Mouse (Mus musculus) hindbrain, postnatal 0 days (tissue): ENCODE measurements around the gene Stmnd1. TPM values are rescaled to one million over a fixed set of nuclear protein-coding genes. Genes with fewer than 3 reads are reported as not detected.

Experiments
- ATAC-seq: fragments of 200-750 bp; cut with Nextera tagmentation; 2 replicates; pipeline ENCODE4 v1.8.0; 2017; ENCODE audit warnings: mild to moderate bottlenecking, moderate TSS enrichment, moderate library complexity
- DNase-seq: peaks from one replicate; pipeline ENCODE4 v3.0.0-alpha.2; 2015; ENCODE audit warnings: low spot score
- H3K27ac ChIP-seq: fragments of 300-500 bp; sonication (generic); 2 replicates; pipeline ENCODE4 v1.5.1; 2014; ENCODE audit warnings: mild to moderate bottlenecking
- H3K27me3 ChIP-seq: fragments of 300-500 bp; sonication (generic); 2 replicates; pipeline ENCODE4 v1.6.1; 2014; ENCODE audit warnings: low read length, mixed read lengths; ENCODE audit not compliant: insufficient read depth
- H3K36me3 ChIP-seq: fragments of 300-500 bp; sonication (generic); 2 replicates; pipeline ENCODE4 v1.6.1; 2014; ENCODE audit warnings: low read length, mixed read lengths; ENCODE audit not compliant: insufficient read depth
- H3K4me1 ChIP-seq: fragments of 300-500 bp; sonication (generic); 2 replicates; pipeline ENCODE4 v1.6.1; 2014; ENCODE audit warnings: antibody characterized with exemption, low read length, mixed read lengths; ENCODE audit not compliant: insufficient read depth
- H3K4me2 ChIP-seq: fragments of 300-500 bp; sonication (generic); 2 replicates; pipeline ENCODE4 v1.6.1; 2014; ENCODE audit warnings: low read depth, mild to moderate bottlenecking, low read length, moderate library complexity, mixed read lengths
- H3K4me3 ChIP-seq: fragments of 300-500 bp; sonication (generic); 2 replicates; pipeline ENCODE4 v1.5.1; 2014; ENCODE audit warnings: low read length
- H3K9ac ChIP-seq: fragments of 300-500 bp; sonication (generic); replicated peaks from 2 replicates; pipeline ENCODE4 v1.6.1; 2014; ENCODE audit warnings: mild to moderate bottlenecking, low read length, moderate library complexity, mixed read lengths
- H3K9me3 ChIP-seq: fragments of 300-500 bp; sonication (generic); 2 replicates; pipeline ENCODE4 v1.6.1; 2016; ENCODE audit warnings: low read length, mixed read lengths
- CTCF ChIP-seq: IDR thresholded peaks from 2 replicates; pipeline ENCODE4 v1.5.1; 2016; ENCODE audit warnings: antibody characterized with exemption, control low read depth, low read depth
- WGBS: fragments of 180-500 bp; shearing (Covaris S2); extraction: QIAGEN DNeasy Blood & Tissue Kit; methylation state at CpG from one replicate; pipeline ENCODE4 v1.1.7; 2014; 5-methylcytosine and 5-hydroxymethylcytosine counted together
- polyA plus RNA-seq: library from polyadenylated mRNA; unstranded; fragments of >200 nt; fragmentation: Nextera tagmentation; extraction: Ambion mirVana; gene quantifications from 2 replicates; pipeline ENCODE4 v1.2.1, GENCODE M21; 2015
- total RNA-seq: library from RNA; depleted of rRNA; stranded (reverse); fragments of >200 nt; gene quantifications from 2 replicates; pipeline ENCODE4 v1.2.3, GENCODE M21; 2014

Gene Stmnd1
- total and polyA plus RNA-seq, 2 experiments from 2014 or later = 0.31 TPM; not detected in 1

DNA sequence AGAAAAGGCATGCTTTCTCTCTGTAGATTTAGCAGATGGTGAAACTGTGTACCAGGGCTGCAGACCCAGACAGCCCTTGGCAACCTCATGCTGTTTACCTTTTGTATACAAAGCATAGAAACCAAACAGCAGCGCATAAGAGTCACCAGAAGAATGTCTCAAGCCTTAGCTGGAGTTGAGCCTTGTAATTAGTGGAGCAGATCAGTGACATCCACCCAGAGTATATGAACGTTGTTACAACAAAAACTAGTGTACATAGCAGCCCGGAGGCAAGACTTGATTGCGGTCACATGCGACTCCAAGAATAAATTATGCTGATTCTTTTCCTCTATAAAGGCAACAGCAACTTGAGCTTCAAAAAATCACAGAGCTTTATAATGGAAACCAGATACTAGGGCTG, 14.9 kb downstream of the Stmnd1 start:
- H3K4me3 ChIP-seq = no peak overlapping the region
- H3K27me3 ChIP-seq = no peaks in the 10 kb centered on the region
- TF ChIP-seq CTCF = no peak
- H3K4me1 ChIP-seq = no peaks in the 10 kb centered on the region
- H3K27ac ChIP-seq = no peak overlapping the region
- no peak for ATAC-seq
- no peaks in the 10 kb centered on the region for H3K9me3 ChIP-seq
- 75% methylated on average over 5 of the region's 5 CpGs for WGBS
- H3K9ac ChIP-seq = no peak overlapping the region
- H3K36me3 ChIP-seq = no peaks in the 10 kb centered on the region
- DNase-seq = no peak
- no peak overlapping the region for H3K4me2 ChIP-seq

DNA sequence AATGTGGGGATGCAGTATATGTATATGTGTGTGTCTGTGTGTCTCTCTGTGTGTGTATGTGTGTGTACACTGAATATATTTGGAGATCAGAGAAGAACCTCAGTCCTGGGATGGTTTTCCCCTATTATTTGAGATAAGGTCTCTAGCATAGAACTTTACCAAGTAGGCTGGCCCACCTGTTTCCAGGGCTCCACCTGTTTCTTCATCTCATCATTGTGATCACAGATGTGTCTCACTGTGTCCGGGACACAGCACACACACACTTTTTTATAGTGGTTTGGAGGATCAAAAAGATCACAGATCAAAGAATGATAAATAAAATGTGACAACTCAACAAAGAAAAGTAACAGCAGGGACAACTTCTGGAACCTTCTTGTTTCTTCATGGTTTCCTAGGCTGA, 17.0 kb downstream of the Stmnd1 start:
- H3K9me3 ChIP-seq = no peaks in the 10 kb centered on the region
- 72% methylated on average over 1 of the region's 1 CpGs for WGBS
- TF ChIP-seq CTCF = no peak
- no peaks in the 10 kb centered on the region for H3K4me1 ChIP-seq
- no peak for ATAC-seq
- H3K4me3 ChIP-seq = no peak overlapping the region
- no peaks in the 10 kb centered on the region for H3K36me3 ChIP-seq
- no peak for DNase-seq
- H3K4me2 ChIP-seq = no peak overlapping the region
- no peak overlapping the region for H3K27ac ChIP-seq
- no peaks in the 10 kb centered on the region for H3K27me3 ChIP-seq
- no peak overlapping the region for H3K9ac ChIP-seq

DNA sequence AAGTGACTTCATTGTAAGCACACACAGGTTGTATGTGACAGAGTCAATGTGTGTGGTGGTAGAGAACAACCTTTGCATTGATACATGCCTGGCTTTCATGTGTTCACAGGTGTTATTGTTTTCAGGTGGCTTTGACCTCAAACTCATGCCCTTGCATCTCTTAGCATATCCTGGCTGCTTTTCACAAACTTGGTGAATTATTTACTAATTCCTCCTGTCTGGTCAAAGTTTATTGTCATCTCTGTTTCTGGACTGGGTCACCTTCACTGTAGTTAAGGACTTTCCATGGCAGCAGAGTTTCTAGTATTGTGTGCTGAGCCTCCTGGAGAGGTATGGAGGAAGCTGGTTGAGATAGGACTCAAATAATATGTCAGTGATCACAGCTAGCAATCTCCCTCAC, 20.8 kb downstream of the Stmnd1 start:
- no peak for TF ChIP-seq CTCF
- H3K27ac ChIP-seq = no peak overlapping the region
- no peaks in the 10 kb centered on the region for H3K4me1 ChIP-seq
- no peaks in the 10 kb centered on the region for H3K36me3 ChIP-seq
- no peak for DNase-seq
- no peaks in the 10 kb centered on the region for H3K27me3 ChIP-seq
- no peak for ATAC-seq
- H3K4me3 ChIP-seq = no peak overlapping the region
- no peak overlapping the region for H3K9ac ChIP-seq
- H3K9me3 ChIP-seq = no peaks in the 10 kb centered on the region
- no peak overlapping the region for H3K4me2 ChIP-seq

DNA sequence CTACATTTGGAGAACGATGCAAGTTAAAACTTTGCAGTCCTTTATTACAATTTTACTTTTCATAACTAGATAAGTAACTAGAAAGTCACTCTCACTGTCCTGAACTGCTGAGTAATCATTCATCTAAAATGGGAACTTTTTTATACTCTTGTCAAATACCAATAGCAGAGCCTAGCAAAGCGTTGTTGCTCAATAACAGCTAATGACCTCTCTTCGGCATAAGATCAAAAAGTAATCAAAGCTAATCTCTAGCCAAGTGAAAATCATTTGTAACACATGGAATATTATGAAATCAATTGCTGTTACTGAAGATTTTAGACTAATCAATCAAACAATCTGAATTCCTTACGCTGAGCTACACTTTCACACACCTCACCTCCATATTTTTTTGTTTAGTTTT, 24.2 kb downstream of the Stmnd1 start:
- DNase-seq (no peak), ATAC-seq (no peak)
- no peaks in the 10 kb centered on the region for H3K9me3 ChIP-seq
- no peaks in the 10 kb centered on the region for H3K27me3 ChIP-seq
- TF ChIP-seq CTCF = no peak
- 91% methylated on average over 4 of the region's 4 CpGs for WGBS
- H3K4me2 ChIP-seq = no peak overlapping the region
- H3K9ac ChIP-seq = no peak overlapping the region
- no peaks in the 10 kb centered on the region for H3K4me1 ChIP-seq
- H3K27ac ChIP-seq = no peak overlapping the region
- no peak overlapping the region for H3K4me3 ChIP-seq
- H3K36me3 ChIP-seq = no peaks in the 10 kb centered on the region

DNA sequence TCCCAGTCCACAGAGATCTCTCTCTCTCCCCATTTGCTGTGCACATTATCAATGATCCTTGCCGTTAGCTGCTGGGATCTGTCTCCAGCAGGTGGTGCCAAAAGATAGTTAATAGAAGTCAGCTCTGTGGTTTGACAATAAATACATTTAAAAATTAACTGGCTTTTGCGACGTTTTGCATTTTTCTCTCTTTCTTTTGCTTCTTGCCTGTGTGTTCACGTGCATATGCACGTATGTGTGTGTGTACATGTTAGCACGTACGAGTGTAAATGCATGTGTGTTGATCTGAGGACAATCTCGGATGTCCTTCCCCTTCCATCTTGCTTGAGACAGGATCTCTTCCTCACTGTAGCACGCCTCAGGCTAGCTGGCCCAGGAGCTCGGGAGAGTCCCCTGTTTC, 37.3 kb downstream of the Stmnd1 start:
- no peak overlapping the region for H3K9ac ChIP-seq
- ATAC-seq = no peak
- peak; percentile 84 for TF ChIP-seq CTCF
- no peak overlapping the region; the same call in 1 of the 2 replicates for H3K4me2 ChIP-seq
- H3K27ac ChIP-seq = no peak overlapping the region
- H3K9me3 ChIP-seq = no peaks in the 10 kb centered on the region
- no peaks in the 10 kb centered on the region for H3K27me3 ChIP-seq
- no peaks in the 10 kb centered on the region for H3K4me1 ChIP-seq
- no peaks in the 10 kb centered on the region for H3K36me3 ChIP-seq
- peak; percentile 86 for DNase-seq
- H3K4me3 ChIP-seq = no peak overlapping the region
- 44% methylated on average over 10 of the region's 10 CpGs for WGBS

DNA sequence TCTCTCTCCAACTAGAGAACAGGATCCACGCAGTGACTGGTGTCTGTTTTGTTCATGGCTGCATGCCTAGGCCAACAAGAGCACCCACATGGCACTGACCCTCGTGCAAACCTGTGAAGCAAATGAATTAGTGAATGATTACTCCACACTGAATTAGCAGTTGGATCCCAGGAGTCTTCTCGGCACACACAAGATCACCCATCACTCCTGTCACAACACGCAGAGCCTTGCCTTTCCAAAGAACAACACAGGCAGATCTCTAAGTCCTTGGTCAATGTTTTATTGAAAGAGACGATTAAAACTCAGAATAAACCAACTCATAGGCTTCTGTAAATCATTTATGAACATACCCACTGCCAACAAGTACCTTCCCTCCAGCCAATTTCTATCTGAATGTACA, 39.7 kb downstream of the Stmnd1 start:
- Histone ChIP-seq H3K4me2 (no peak overlapping the region), H3K27me3 (no peaks in the 10 kb centered on the region), H3K4me1 (no peaks in the 10 kb centered on the region), H3K4me3 (no peak overlapping the region), H3K27ac (no peak overlapping the region), H3K9me3 (no peaks in the 10 kb centered on the region), H3K36me3 (no peaks in the 10 kb centered on the region), H3K9ac (no peak overlapping the region)
- 79% methylated on average over 5 of the region's 5 CpGs for WGBS
- ATAC-seq (no peak), DNase-seq (no peak)
- no peak for TF ChIP-seq CTCF

DNA sequence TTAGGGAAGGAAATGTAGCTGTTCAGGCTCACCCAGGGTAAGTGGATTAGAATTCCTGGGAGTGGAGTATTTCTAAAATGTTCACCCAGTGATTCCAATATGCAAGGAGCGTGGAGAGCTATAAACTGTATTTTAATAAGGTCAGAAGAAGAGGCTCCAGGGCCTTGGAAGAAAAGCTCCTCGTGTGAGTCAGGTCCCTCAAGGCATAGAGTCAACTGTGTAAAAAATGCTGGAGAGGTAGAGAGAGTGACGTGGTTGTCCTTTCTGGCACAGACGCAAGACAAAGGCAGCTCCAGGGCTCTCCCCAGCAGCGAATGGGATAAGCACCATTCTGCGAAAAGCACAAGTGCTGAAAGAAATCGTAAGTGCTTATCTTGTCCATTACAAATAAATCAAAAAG, 41.6 kb downstream of the Stmnd1 start:
- H3K27ac ChIP-seq = no peak overlapping the region
- no peaks in the 10 kb centered on the region for H3K27me3 ChIP-seq
- H3K4me1 ChIP-seq = no peaks in the 10 kb centered on the region
- DNase-seq (no peak), ATAC-seq (no peak)
- no peaks in the 10 kb centered on the region for H3K36me3 ChIP-seq
- H3K9ac ChIP-seq = no peak overlapping the region
- no peak overlapping the region for H3K4me3 ChIP-seq
- WGBS = 87% methylated on average over 7 of the region's 7 CpGs
- no peak for TF ChIP-seq CTCF
- H3K9me3 ChIP-seq = no peaks in the 10 kb centered on the region
- H3K4me2 ChIP-seq = no peak overlapping the region
